Mouse (Mus musculus): ENCODE results near the gene Samd10.

The Samd10 gene

GRCm38 (mm10) chr2:181598454-181599351 is at the start of gene Samd10:
Samd10 (minus strand) TSS chr2:181599212.
- in situ Hi-C loops (cut with MboI; ENCODE audit: unreplicated experiment in 2 of 2), result loop anchor here (25.0 kb wide), 1 partner anchor 611 kb away; the partner anchor contains the start of gene Col20a1 (in 2 of the 2)

GRCm38 (mm10) chr2:181646626-181647472 is 47.8 kb upstream of the Samd10 start:
- in situ Hi-C loops (cut with MboI; ENCODE audit: unreplicated experiment in 2 of 2), result no loop called here

- in situ Hi-C loops (cut with MboI; ENCODE audit: unreplicated experiment in 2 of 2), result no loop called here
Observed at GRCm38 (mm10) chr2:181645666-181646065, 46.7 kb upstream of the Samd10 start.

- in situ Hi-C loops (cut with MboI; ENCODE audit: unreplicated experiment in 2 of 2), result loop anchor here (5.0 kb wide), 2 partner anchors 33 to 63 kb away; no protein-coding TSS in a partner anchor
Observed at GRCm38 (mm10) chr2:181644361-181644760, 45.3 kb upstream of the Samd10 start.

- in situ Hi-C loops (cut with MboI; ENCODE audit: unreplicated experiment in 2 of 2), result no loop called here
Observed at GRCm38 (mm10) chr2:181635865-181636264, 36.9 kb upstream of the Samd10 start.

- in situ Hi-C loops (cut with MboI; ENCODE audit: unreplicated experiment in 2 of 2), result no loop called here
Observed at GRCm38 (mm10) chr2:181632624-181633023, 33.6 kb upstream of the Samd10 start.

- in situ Hi-C loops (cut with MboI; ENCODE audit: unreplicated experiment in 2 of 2), result no loop called here
Observed at GRCm38 (mm10) chr2:181628471-181628870, 29.5 kb upstream of the Samd10 start.

GRCm38 (mm10) chr2:181623401-181623800 is 24.4 kb upstream of the Samd10 start:
- in situ Hi-C loops (cut with MboI; ENCODE audit: unreplicated experiment in 2 of 2), result no loop called here

- in situ Hi-C loops (cut with MboI; ENCODE audit: unreplicated experiment in 2 of 2), result no loop called here
Observed at GRCm38 (mm10) chr2:181618761-181619495, 19.9 kb upstream of the Samd10 start.

- in situ Hi-C loops (cut with MboI; ENCODE audit: unreplicated experiment in 2 of 2), result no loop called here
Observed at GRCm38 (mm10) chr2:181602367-181602766, 3.4 kb upstream of the Samd10 start.

GRCm38 (mm10) chr2:181601751-181602145 is 2.7 kb upstream of the Samd10 start:
- in situ Hi-C loops (cut with MboI; ENCODE audit: unreplicated experiment in 2 of 2), result no loop called here

- in situ Hi-C loops (cut with MboI; ENCODE audit: unreplicated experiment in 2 of 2), result no loop called here
Observed at GRCm38 (mm10) chr2:181600828-181601750, 2.1 kb upstream of the Samd10 start.

GRCm38 (mm10) chr2:181600226-181600758 is 1.3 kb upstream of the Samd10 start:
- in situ Hi-C loops (cut with MboI; ENCODE audit: unreplicated experiment in 2 of 2), result no loop called here

- in situ Hi-C loops (cut with MboI; ENCODE audit: unreplicated experiment in 2 of 2), result loop anchor here (25.0 kb wide), 1 partner anchor 610 kb away; the partner anchor contains the start of gene Col20a1 (in 2 of the 2)
Observed at GRCm38 (mm10) chr2:181597378-181598061, 1.5 kb downstream of the Samd10 start.

- in situ Hi-C loops (cut with MboI; ENCODE audit: unreplicated experiment in 2 of 2), result loop anchor here (25.0 kb wide), 1 partner anchor 609 kb away; the partner anchor contains the start of gene Col20a1 (in 2 of the 2)
Observed at GRCm38 (mm10) chr2:181596221-181596960, 2.6 kb downstream of the Samd10 start.

GRCm38 (mm10) chr2:181594946-181595696 is 3.9 kb downstream of the Samd10 start:
- in situ Hi-C loops (cut with MboI; ENCODE audit: unreplicated experiment in 2 of 2), result loop anchor here (5.0 to 25.0 kb wide), 2 partner anchors 203 to 608 kb away; partner anchors contain the start of gene Col20a1 (in 2 of the 2)

GRCm38 (mm10) chr2:181593937-181594336 is 5.1 kb downstream of the Samd10 start:
- in situ Hi-C loops (cut with MboI; ENCODE audit: unreplicated experiment in 2 of 2), result loop anchor here (5.0 to 25.0 kb wide), 2 partner anchors 202 to 607 kb away; partner anchors contain the start of gene Col20a1 (in 2 of the 2)

Data from v-Abl transformed pro-B cells (cell line).